Mouse (Mus musculus): ENCODE data around the gene Dgat2. TPM values are rescaled to one million over a fixed set of nuclear protein-coding genes. Genes with fewer than 3 reads are reported as not detected.

Dgat2 gene
- polyA plus RNA-seq, 1 experiment from 2014 or later, result 11.9 TPM

DNA sequence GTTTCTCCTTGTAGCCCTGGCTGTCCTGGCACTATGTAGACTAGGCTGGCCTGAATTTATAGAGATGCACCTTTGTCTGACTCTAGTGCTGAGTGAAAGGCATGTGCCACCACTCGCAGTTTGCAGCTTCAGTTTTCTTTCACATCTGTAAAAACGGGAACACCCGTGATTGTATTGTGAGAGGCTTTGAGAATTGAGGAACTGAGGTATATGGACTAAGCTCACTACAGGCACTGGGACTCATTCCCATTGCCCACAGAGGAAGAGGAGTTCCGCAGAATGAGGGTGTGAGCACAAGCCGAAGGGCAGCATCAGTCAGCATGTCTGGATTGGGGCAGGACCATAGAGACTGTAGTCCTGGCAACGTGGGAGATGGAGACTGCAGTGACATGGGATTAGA, 1.2 kb upstream of the Dgat2 start:
- no peak overlapping the region for H3K27ac ChIP-seq (ENCODE audit: low read depth, low read length)
- H3K9me3 ChIP-seq (replicated peaks; ENCODE audit: control insufficient read depth, low read length), result no peaks in the 10 kb centered on the region
- no peak overlapping the region for H3K9ac ChIP-seq (ENCODE audit: low read length)
- no peaks in the 10 kb centered on the region for H3K4me1 ChIP-seq (ENCODE audit: control insufficient read depth, insufficient read depth, low read length)
- H3K27me3 ChIP-seq (replicated peaks; ENCODE audit: control insufficient read depth, insufficient read depth, low read length), result no peaks in the 10 kb centered on the region; the same call in 1 of the 2 replicates
- DNase-seq (ENCODE audit: low spot score), result no peak
- no peak overlapping the region for H3K4me3 ChIP-seq (ENCODE audit: low read depth, low read length)
- no peak for ATAC-seq
- no peaks in the 10 kb centered on the region for H3K36me3 ChIP-seq (ENCODE audit: control insufficient read depth, insufficient read depth, low read length)
- 67% methylated on average over 6 of the region's 6 CpGs for WGBS
- H3K4me2 ChIP-seq (ENCODE audit: low read length), result no peak overlapping the region; the same call in 1 of the 2 replicates

DNA sequence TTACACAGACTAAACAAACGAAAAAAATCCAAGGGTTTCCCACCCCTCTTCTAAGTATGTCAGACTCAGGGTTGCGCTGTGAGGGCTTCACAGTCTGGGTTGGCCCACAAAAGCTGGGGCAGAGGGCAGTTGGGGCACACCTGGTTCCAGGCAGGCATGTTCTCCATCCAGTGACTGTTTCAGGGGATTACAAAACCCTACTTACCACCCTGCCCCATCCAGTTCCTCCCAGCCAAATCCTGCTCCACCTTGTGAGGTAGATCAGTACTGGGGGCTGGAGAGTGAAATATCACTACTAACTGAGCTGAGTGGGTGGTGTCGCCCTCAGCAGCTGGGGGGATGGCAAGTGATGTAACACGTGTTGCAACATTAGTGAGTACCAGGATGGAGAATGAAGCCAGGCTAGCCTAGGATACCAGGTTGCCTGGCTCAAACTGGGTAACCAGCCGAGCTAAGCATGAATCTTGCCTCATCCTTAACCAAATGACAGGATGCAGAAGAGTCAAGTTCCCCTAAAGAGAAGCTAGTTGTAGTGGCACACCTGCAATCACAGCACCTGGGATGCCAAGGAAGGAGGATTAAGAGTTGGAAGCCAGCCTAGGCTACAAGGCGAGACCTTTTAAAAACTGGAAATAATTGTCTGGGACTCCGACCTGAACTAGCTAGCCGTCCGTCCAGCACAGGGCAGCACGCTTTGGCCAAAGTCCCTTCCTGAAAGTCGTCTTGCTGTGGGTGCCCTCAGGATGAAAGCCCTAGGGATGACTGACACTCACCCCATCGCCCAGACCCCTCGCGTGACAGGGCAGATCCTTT, 694 bp downstream of the Dgat2 start:
- DNase-seq (ENCODE audit: low spot score) (no peak), ATAC-seq (no peak)
- H3K27ac ChIP-seq (ENCODE audit: low read depth, low read length), result no peak overlapping the region
- H3K9me3 ChIP-seq (replicated peaks; ENCODE audit: control insufficient read depth, low read length), result no peaks in the 10 kb centered on the region
- peak overlapping the region; percentile 96 for H3K4me2 ChIP-seq (ENCODE audit: low read length)
- peak overlapping the region; percentile 71 for H3K4me3 ChIP-seq (ENCODE audit: low read depth, low read length)
- H3K36me3 ChIP-seq (ENCODE audit: control insufficient read depth, insufficient read depth, low read length), result no peaks in the 10 kb centered on the region
- no peaks in the 10 kb centered on the region for H3K4me1 ChIP-seq (ENCODE audit: control insufficient read depth, insufficient read depth, low read length)
- 21% methylated on average over 14 of the region's 14 CpGs for WGBS
- H3K9ac ChIP-seq (ENCODE audit: low read length), result peak overlapping the region; percentile 88
- no peaks in the 10 kb centered on the region; the same call in 1 of the 2 replicates for H3K27me3 ChIP-seq (replicated peaks; ENCODE audit: control insufficient read depth, insufficient read depth, low read length)

DNA sequence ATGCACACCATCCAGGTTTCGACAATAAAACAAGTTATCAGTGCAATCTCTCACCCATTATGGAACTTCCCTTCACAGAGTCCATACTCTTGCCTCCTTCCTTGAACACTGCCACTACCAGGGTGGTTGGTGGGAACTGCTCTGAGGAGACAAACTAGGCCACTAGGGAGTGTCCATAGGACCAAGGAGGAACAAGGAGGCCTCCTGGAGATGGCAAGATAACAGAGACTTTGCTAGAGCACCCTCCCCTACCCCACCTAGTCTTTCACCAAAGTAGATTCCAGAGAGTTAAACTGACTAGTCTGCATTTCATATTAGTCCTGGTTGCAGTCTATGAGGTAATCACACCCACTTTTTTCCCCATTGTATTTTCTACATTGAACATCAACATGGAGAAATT, 2.4 kb downstream of the Dgat2 start:
- Histone ChIP-seq H3K9ac (ENCODE audit: low read length) (no peak overlapping the region), H3K27ac (ENCODE audit: low read depth, low read length) (no peak overlapping the region), H3K36me3 (ENCODE audit: control insufficient read depth, insufficient read depth, low read length) (no peaks in the 10 kb centered on the region), H3K4me1 (ENCODE audit: control insufficient read depth, insufficient read depth, low read length) (no peaks in the 10 kb centered on the region), H3K27me3 (replicated peaks; ENCODE audit: control insufficient read depth, insufficient read depth, low read length) (no peaks in the 10 kb centered on the region; the same call in 1 of the 2 replicates), H3K9me3 (replicated peaks; ENCODE audit: control insufficient read depth, low read length) (no peaks in the 10 kb centered on the region), H3K4me2 (ENCODE audit: low read length) (no peak overlapping the region), H3K4me3 (ENCODE audit: low read depth, low read length) (no peak overlapping the region)
- ATAC-seq (no peak), DNase-seq (ENCODE audit: low spot score) (no peak)
- 88% methylated on average over 1 of the region's 1 CpGs for WGBS

DNA sequence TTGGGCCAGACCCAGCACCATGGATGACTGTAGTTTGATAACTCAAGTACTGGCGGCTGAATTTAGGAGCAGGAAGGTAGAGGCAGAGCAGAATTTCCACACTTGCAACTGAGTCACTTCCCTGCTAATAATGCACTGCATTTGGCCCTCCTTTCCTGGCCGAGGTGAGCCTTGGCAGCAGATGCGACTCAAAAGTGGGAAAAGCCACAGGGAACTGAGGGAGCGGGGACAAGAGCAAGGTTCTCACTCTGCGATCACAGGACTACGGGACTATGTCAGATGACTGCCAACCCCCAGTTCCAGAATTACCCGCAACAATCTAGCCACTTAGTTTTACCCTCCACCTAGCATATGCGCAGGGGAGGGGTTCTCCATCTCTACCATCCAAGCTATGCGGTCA, 3.2 kb downstream of the Dgat2 start:
- H3K27ac ChIP-seq (ENCODE audit: low read depth, low read length), result no peak overlapping the region

DNA sequence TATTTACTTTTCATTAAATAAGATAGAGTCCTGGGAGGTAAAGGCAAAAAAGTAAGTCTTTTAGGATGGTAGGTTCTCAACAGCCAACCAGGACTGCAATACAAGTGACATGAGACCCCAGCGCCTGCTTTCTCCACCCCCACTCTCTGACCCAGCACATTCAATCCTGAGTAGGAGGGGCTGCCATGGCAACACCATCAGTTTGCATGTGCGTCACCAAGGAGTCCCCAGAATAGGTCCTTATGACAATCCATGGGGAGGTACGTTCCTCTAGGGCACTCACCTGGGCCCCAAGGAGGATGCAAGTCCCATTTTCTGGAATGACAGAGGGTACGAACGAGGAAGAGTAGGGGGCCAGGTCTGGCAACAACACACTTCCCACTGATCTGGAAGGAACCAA, 5.1 kb downstream of the Dgat2 start:
- no peaks in the 10 kb centered on the region; the same call in 1 of the 2 replicates for H3K27me3 ChIP-seq (replicated peaks; ENCODE audit: control insufficient read depth, insufficient read depth, low read length)
- H3K4me2 ChIP-seq (ENCODE audit: low read length), result no peak overlapping the region
- no peak overlapping the region for H3K9ac ChIP-seq (ENCODE audit: low read length)
- H3K9me3 ChIP-seq (replicated peaks; ENCODE audit: control insufficient read depth, low read length), result no peaks in the 10 kb centered on the region
- ATAC-seq (no peak), DNase-seq (ENCODE audit: low spot score) (no peak)
- no peak overlapping the region for H3K4me3 ChIP-seq (ENCODE audit: low read depth, low read length)
- no peaks in the 10 kb centered on the region for H3K4me1 ChIP-seq (ENCODE audit: control insufficient read depth, insufficient read depth, low read length)
- no peaks in the 10 kb centered on the region for H3K36me3 ChIP-seq (ENCODE audit: control insufficient read depth, insufficient read depth, low read length)
- H3K27ac ChIP-seq (ENCODE audit: low read depth, low read length), result no peak overlapping the region
- WGBS, result 64% methylated on average over 5 of the region's 5 CpGs

More for the DNA sequence above, 3.2 kb downstream of the Dgat2 start:
- WGBS, result 97% methylated on average over 9 of the region's 9 CpGs
- H3K4me2 ChIP-seq (ENCODE audit: low read length), result no peak overlapping the region
- H3K27me3 ChIP-seq (replicated peaks; ENCODE audit: control insufficient read depth, insufficient read depth, low read length), result no peaks in the 10 kb centered on the region; the same call in 1 of the 2 replicates
- H3K9me3 ChIP-seq (replicated peaks; ENCODE audit: control insufficient read depth, low read length), result no peaks in the 10 kb centered on the region
- no peak overlapping the region for H3K4me3 ChIP-seq (ENCODE audit: low read depth, low read length)
- no peak for DNase-seq (ENCODE audit: low spot score)
- ATAC-seq, result no peak
- H3K9ac ChIP-seq (ENCODE audit: low read length), result no peak overlapping the region
- H3K4me1 ChIP-seq (ENCODE audit: control insufficient read depth, insufficient read depth, low read length), result no peaks in the 10 kb centered on the region
- H3K36me3 ChIP-seq (ENCODE audit: control insufficient read depth, insufficient read depth, low read length), result no peaks in the 10 kb centered on the region

DNA sequence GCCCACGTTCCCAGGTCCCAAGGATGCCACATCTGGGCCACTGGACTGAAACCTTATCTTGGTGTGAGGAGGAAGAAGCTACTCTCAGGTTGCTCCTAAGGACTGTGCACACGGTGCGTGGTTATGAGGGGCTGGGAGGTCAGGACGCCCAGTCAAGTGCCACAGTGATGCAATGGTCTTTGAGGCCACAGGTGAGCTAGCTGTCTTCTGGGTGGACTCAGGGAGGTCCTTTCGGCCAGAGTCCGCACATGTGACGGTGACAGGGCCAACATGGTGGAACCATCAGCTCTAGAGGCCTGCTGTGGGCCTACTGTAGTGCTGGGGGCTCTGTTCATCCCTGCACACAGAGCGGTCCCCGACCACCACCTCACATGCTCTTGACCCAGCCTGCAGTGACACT, 6.9 kb downstream of the Dgat2 start:
- DNase-seq (ENCODE audit: low spot score) (no peak), ATAC-seq (no peak)
- H3K4me2 ChIP-seq (ENCODE audit: low read length), result no peak overlapping the region
- no peaks in the 10 kb centered on the region for H3K9me3 ChIP-seq (replicated peaks; ENCODE audit: control insufficient read depth, low read length)
- H3K9ac ChIP-seq (ENCODE audit: low read length), result no peak overlapping the region
- no peaks in the 10 kb centered on the region for H3K36me3 ChIP-seq (ENCODE audit: control insufficient read depth, insufficient read depth, low read length)
- H3K4me1 ChIP-seq (ENCODE audit: control insufficient read depth, insufficient read depth, low read length), result no peaks in the 10 kb centered on the region
- no peak overlapping the region for H3K4me3 ChIP-seq (ENCODE audit: low read depth, low read length)
- no peak overlapping the region for H3K27ac ChIP-seq (ENCODE audit: low read depth, low read length)
- 97% methylated on average over 9 of the region's 9 CpGs for WGBS
- no peaks in the 10 kb centered on the region for H3K27me3 ChIP-seq (replicated peaks; ENCODE audit: control insufficient read depth, insufficient read depth, low read length)

DNA sequence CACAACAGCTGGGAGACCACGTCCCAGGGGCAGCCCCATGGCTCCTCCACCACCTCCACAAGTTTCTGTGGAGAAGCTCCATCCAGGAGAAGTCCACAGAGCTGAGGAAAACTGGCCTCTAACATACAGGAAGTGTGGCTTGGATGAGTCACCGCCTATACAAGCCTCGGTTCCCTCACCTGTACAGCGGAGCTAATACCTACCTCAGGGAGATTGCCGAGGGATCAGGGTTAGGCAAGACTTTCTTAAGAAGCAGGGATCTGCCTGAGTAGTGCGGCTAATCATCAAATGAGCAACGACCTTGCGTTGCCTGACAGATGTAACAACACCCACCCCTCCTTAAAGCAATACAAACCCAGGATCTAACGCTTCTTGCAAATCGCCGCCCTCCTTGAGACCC, 7.4 kb downstream of the Dgat2 start:
- ATAC-seq (no peak), DNase-seq (ENCODE audit: low spot score) (no peak)
- Histone ChIP-seq H3K9me3 (replicated peaks; ENCODE audit: control insufficient read depth, low read length) (no peaks in the 10 kb centered on the region), H3K4me1 (ENCODE audit: control insufficient read depth, insufficient read depth, low read length) (no peaks in the 10 kb centered on the region), H3K27ac (ENCODE audit: low read depth, low read length) (no peak overlapping the region), H3K9ac (ENCODE audit: low read length) (no peak overlapping the region), H3K27me3 (replicated peaks; ENCODE audit: control insufficient read depth, insufficient read depth, low read length) (no peaks in the 10 kb centered on the region), H3K4me3 (ENCODE audit: low read depth, low read length) (no peak overlapping the region), H3K4me2 (ENCODE audit: low read length) (no peak overlapping the region), H3K36me3 (ENCODE audit: control insufficient read depth, insufficient read depth, low read length) (no peaks in the 10 kb centered on the region)
- WGBS, result 92% methylated on average over 11 of the region's 11 CpGs

DNA sequence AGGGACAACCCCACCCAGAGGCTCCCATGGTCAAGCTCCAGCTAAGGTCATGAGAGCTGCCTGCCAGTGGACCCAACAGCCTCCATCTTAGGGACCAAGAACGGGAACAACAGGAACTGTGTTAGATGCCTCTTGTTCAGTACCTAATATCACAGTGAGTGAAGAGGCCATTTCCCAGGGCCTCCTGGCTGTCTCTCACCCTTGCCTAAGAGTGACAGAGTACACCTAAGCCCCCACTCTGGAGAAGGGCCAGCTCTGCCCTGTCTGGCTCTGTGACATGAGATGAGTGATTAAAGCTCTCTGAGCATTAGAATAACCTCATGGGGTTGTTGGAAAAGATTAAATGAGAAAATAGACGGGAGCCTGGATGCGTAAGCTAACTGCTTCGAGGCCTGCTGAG, 8.5 kb downstream of the Dgat2 start:
- no peaks in the 10 kb centered on the region for H3K27me3 ChIP-seq (replicated peaks; ENCODE audit: control insufficient read depth, insufficient read depth, low read length)
- ATAC-seq, result no peak
- 80% methylated on average over 4 of the region's 4 CpGs for WGBS

DNA sequence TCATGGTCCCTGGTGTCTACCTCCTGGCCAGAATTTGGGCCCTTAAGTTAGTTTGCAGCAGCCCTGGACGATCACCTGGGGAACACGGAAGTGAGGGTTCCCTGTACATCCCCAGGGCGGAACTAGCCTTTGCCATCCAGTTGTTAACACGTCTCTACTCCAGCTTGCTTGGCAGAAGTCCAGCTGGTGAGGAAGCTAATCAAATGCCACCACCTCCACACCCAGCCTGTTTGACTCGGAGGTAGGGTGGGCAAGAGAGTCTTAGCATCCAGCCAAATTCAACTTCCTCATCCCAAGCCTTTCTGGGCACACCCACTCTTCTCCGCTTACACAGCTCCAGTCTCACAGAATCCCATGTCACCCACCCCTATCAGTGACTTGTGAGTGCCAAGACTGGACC, 9.6 kb downstream of the Dgat2 start:
- Histone ChIP-seq H3K27me3 (replicated peaks; ENCODE audit: control insufficient read depth, insufficient read depth, low read length) (no peaks in the 10 kb centered on the region), H3K4me3 (ENCODE audit: low read depth, low read length) (no peak overlapping the region), H3K9me3 (replicated peaks; ENCODE audit: control insufficient read depth, low read length) (no peaks in the 10 kb centered on the region), H3K4me1 (ENCODE audit: control insufficient read depth, insufficient read depth, low read length) (no peaks in the 10 kb centered on the region), H3K27ac (ENCODE audit: low read depth, low read length) (no peak overlapping the region), H3K36me3 (ENCODE audit: control insufficient read depth, insufficient read depth, low read length) (no peaks in the 10 kb centered on the region), H3K9ac (ENCODE audit: low read length) (no peak overlapping the region), H3K4me2 (ENCODE audit: low read length) (no peak overlapping the region)
- ATAC-seq, result no peak
- no peak for DNase-seq (ENCODE audit: low spot score)
- WGBS, result 85% methylated on average over 6 of the region's 6 CpGs

More for the DNA sequence above, 8.5 kb downstream of the Dgat2 start:
- H3K36me3 ChIP-seq (ENCODE audit: control insufficient read depth, insufficient read depth, low read length), result no peaks in the 10 kb centered on the region
- no peak overlapping the region for H3K27ac ChIP-seq (ENCODE audit: low read depth, low read length)
- no peak overlapping the region for H3K9ac ChIP-seq (ENCODE audit: low read length)
- H3K4me3 ChIP-seq (ENCODE audit: low read depth, low read length), result no peak overlapping the region
- no peak for DNase-seq (ENCODE audit: low spot score)
- no peak overlapping the region for H3K4me2 ChIP-seq (ENCODE audit: low read length)
- no peaks in the 10 kb centered on the region for H3K9me3 ChIP-seq (replicated peaks; ENCODE audit: control insufficient read depth, low read length)
- H3K4me1 ChIP-seq (ENCODE audit: control insufficient read depth, insufficient read depth, low read length), result no peaks in the 10 kb centered on the region

Measured in forebrain, embryonic 14.5 days (tissue).